Comparison of ENCODE assay signal across 23 mouse cellular contexts in the genomic region with DNA sequence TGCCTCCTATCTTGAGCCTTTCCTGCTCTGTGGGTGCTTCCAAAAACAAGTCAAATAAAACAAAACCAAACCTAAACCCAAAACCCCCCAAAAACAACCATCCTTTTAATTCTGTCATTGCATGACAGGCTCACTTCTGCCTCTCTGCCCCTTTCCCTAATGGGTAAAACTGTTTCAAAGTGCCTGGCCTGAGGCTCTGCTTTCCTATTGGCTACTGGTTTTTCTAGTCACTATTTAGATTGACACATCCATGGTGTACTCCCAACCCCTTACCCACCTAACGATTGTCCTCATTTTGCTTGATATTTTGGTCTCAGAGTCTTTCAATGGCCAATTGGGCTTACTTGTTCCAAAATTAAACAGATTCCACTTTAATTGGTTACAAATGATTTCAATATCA. TPM values are rescaled to one million over a fixed set of nuclear protein-coding genes. Genes with fewer than 3 reads are reported as not detected.
"Had no signal": no experiment of that assay in that cellular context is flagged by ENCODE, and none has a peak within 500 bp of the region (broad histone marks: within the 10 kb centered on the region; RNA-seq: fewer than 3 reads in every experiment).

No protein-coding gene starts in this region.

- H3K27me3 ChIP-seq: limb, embryonic 13.5 days; midbrain, embryonic 15.5 days; neural tube, embryonic 13.5 days; stomach, embryonic 15.5 days had no signal

- H3K9me3 ChIP-seq: limb, embryonic 13.5 days; midbrain, embryonic 10.5 days; midbrain, embryonic 15.5 days; neural tube, embryonic 13.5 days; stomach, embryonic 15.5 days had no signal

- H3K27ac ChIP-seq: limb, embryonic 13.5 days; liver, embryonic 14.5 days; midbrain, embryonic 10.5 days; midbrain, embryonic 15.5 days; neural tube, embryonic 13.5 days; stomach, embryonic 15.5 days had no signal

- ATAC-seq: lung, postnatal 0 days; midbrain, embryonic 15.5 days had no signal

- H3K36me3 ChIP-seq: limb, embryonic 13.5 days; midbrain, embryonic 10.5 days; midbrain, embryonic 15.5 days; neural tube, embryonic 13.5 days; stomach, embryonic 15.5 days had no signal

- H3K4me3 ChIP-seq: limb, embryonic 13.5 days; midbrain, embryonic 10.5 days; midbrain, embryonic 15.5 days; neural tube, embryonic 13.5 days; stomach, embryonic 15.5 days had no signal

- DNase-seq: kidney, adult 18-20 months; kidney, postnatal 14 days; left cerebral cortex, postnatal 4 days; lung, postnatal 36 days; retina, postnatal 1 day; thymus, adult 2 months; thymus, postnatal 25 days had no signal

- H3K4me2 ChIP-seq: limb, embryonic 13.5 days; midbrain, embryonic 15.5 days; neural tube, embryonic 13.5 days; stomach, embryonic 15.5 days had no signal

- H3K9ac ChIP-seq: limb, embryonic 13.5 days; liver, embryonic 14.5 days; midbrain, embryonic 15.5 days; neural tube, embryonic 13.5 days; stomach, embryonic 15.5 days had no signal

RNA-seq across cellular contexts. Expression of a gene that starts 15.6 kb away (rescaled TPM):
- total RNA-seq: layer of hippocampus, postnatal 36 days; left cerebral cortex, postnatal 10 days; left cerebral cortex, postnatal 4 days; liver, adult 2 months; megakaryocyte, adult 5-6 weeks; monocyte, adult 5-6 weeks had no signal
- polyA plus RNA-seq: kidney, embryonic 14.5 days; large intestine, adult 2 months; liver, adult 2 months; liver, embryonic 14.5 days; midbrain, embryonic 10.5 days; midbrain, embryonic 15.5 days; spleen, adult 2 months; testis, adult 2 months; thymus, adult 2 months had no signal
